Mouse (Mus musculus) ES-E14 (cell line): ENCODE data around the gene Atp5s.

Experiments used
- CHD2 ChIP-seq: IDR thresholded peaks from 2 replicates; pipeline ENCODE4 v1.6.1; 2014; ENCODE audit warnings: mild to moderate bottlenecking, low read depth, low read length, inconsistent platforms
- HCFC1 ChIP-seq: IDR thresholded peaks from 2 replicates; pipeline ENCODE4 v1.6.1; 2012; ENCODE audit warnings: low read length, inconsistent platforms, borderline replicate concordance; ENCODE audit not compliant: insufficient read depth
- MAFK ChIP-seq: IDR thresholded peaks from 2 replicates; pipeline ENCODE4 v1.6.1; 2014; ENCODE audit warnings: mild to moderate bottlenecking, low read depth, low read length, inconsistent platforms; ENCODE audit not compliant: insufficient read depth
- ZC3H11A ChIP-seq: IDR thresholded peaks from 2 replicates; pipeline ENCODE4 v1.6.1; 2012; ENCODE audit warnings: low read depth, mild to moderate bottlenecking, inconsistent platforms, low read length, borderline replicate concordance
- ZNF384 ChIP-seq: IDR thresholded peaks from 2 replicates; pipeline ENCODE4 v1.6.1; 2012; ENCODE audit warnings: low read depth, low read length, inconsistent platforms

DNA sequence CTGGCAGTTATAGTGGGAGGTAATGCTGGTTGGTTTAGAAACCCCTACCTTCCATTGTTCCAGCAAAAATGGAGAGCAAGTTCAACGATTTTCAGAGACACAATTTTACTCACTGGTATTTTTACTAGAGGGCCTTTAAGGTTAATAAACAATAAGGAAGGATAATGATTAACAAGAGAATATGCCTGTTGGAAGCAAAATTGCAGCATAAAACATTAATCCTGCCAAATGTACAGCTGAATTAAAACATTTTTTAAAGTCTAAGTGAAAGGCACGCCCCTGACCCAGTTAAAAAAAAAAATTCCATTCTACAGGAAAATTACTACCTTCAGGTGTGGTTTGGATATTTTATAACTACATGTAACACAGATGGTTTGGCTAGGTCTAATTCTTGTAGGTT lies 53.2 kb downstream of the Atp5s start:
- TF ChIP-seq ZNF384 (no peak), ZC3H11A (no peak), HCFC1 (no peak), CHD2 (no peak), MAFK (no peak)
